Mouse (Mus musculus) embryo, embryonic 11.5 days (tissue): Measurements from ENCODE around the gene Prkch.

Experiments used
- DNase-seq: peaks from one replicate; pipeline ENCODE4 v3.0.0-alpha.2; 2012; ENCODE audit warnings: low read depth, low spot score

Prkch gene

GRCm38 (mm10) chr12:73583318-73583717 lies 1.3 kb upstream of the Prkch start:
- no peak for DNase-seq

DNA sequence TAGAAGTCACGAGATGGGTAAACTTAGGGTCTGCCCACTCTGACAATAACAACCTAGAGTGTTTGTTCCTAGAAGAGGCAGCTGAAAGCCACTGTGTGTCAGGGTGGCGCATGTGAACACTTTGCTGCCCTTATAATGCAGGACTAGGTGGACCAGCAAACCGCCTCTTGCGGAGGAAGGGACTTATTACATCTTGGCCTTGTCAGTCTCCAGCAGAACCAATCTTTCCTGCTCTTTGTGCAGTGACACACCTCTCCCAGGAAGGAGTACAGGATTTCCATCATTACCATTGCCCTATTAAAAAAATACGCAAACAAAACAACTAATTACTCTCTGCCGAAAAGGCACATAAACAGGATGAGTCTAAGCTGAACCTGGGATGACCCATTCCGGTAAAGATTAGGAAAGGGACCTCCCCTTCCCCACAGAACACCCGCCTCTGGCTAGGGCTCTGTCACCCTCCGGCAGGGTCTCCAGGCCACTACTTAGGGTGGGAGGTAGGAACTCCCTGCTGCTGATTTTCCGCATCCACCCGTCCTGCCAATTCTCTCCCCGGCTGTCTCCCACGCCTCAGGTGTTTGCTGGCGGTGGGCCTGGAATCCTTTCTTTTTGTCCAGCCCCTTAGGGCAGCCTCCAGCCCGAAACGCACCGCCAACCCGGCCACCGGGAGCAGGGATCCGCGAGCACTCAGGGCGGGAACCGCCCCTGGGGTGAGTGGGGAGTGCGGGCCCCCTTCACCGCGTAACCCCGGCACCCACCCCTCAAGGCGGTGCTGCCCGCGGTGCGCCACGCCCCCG lies 585 bp upstream of the Prkch start:
- no peak for DNase-seq

DNA sequence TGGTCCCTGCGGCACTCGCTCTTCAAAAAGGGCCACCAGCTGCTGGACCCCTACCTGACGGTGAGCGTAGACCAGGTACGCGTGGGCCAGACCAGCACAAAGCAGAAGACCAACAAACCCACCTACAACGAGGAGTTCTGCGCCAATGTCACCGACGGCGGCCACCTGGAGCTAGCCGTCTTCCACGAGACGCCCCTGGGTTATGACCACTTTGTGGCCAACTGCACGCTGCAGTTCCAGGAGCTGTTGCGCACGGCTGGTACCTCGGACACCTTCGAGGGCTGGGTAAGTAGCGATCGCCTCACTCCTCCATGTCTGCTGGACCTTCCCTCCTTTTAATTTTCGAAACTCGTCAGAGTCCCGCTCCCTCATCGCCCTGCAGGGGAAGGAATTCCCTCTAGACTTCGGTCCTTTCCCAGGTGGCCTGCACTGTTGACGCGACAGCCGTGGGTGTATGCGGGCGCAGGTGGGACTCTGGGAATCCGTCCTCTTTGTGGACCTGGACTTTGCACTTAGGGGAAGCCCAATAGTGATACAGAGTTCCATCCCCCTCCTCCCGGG lies 725 bp downstream of the Prkch start:
- no peak for DNase-seq

DNA sequence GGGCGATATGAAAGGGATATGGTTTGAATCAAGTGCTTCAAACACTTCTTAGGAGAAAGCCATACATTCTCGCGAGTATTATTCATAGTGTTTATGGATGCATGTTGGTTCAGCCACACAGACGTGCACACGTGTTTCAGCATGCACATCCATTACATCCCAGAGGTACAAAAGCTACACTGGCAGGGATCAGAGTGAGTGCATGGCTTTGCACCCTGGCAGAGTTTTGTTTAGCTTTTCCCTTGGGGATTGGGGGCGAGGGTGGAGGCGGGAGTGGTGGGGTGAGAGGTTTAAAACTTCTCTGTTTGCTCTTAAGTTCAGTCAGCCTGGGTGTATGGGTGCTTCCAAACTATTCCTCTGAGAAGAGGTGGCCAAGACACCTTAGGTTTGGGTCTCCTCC lies 1.3 kb downstream of the Prkch start:
- no peak for DNase-seq

DNA sequence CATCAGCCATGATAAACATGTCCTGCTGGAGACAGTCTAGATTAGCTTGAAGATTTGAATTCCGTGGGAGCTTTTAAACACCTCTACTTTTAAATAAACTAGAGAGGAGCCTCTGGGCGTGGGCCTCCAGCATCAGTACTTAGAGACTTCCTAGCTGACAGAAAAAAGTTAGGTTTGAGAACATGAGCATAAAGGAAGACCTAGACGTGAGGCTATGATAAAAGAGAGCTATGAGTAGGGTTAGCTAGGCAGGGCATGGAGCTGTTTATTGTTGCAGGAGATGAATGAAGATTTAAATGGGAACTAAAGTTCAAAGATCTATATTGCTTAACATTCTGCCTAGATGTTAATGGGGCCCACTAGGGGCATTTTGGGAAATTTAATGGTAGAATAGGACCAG lies 2.7 kb downstream of the Prkch start:
- DNase-seq: no peak

- DNase-seq: no peak
Observed at GRCm38 (mm10) chr12:73590627-73591276, 6.2 kb downstream of the Prkch start.

DNA sequence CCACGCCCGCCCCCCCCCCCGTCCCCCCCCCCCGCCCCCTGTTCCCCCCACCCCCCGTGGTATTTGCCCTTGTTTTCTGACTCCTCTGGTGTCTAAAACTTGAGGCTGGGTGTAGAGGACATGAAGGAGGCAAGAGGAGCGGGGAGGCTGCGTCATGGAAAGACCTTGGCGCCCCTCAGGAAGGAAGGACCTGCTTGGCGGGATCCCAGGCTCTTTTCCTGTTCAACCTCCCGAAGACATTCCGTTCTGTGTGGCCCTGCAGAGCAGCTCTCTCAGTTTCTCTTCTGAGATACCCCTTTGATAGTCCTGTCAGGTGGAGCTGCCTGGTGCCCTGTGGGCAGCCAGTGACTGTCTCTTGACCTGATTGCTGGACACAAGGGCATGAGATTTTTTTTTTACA lies 7.0 kb downstream of the Prkch start:
- DNase-seq: no peak

DNA sequence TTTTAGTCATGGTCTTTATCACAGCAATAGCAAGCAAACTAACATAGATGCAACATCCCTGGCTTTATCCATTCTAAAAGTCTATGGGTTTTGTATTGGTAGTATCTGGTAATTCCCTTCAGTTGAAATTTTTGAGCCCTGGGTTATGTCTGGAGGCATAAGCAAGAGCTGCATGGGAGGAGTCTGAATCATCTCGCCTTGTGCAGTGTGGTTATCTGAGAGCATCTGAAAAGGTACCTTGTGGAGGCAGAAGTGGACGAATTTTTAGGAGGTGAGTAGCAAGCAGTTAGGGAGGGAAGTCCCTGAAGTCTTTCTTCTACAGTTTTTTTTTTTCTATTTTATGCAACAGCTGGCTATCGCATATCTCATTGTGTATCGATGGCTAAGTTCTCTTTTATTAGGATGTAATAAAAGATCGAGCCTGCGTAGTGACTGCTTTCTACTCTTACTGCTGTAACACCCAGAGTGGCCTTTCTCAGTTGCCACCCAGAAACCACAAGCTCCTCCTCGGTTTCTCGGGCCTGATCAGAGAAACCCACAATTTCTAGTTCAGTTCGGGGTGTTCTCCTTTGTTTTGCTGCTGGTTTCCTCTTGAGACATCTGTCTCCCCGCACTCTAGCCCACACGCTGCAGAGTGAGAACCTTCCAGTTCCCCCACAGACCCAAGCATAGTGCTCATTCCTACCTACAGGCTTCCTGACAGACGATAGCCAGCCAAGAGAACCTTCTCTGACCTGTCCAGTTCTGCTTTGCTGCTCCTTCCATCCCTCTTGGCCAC lies 8.6 kb downstream of the Prkch start:
- DNase-seq: no peak

DNA sequence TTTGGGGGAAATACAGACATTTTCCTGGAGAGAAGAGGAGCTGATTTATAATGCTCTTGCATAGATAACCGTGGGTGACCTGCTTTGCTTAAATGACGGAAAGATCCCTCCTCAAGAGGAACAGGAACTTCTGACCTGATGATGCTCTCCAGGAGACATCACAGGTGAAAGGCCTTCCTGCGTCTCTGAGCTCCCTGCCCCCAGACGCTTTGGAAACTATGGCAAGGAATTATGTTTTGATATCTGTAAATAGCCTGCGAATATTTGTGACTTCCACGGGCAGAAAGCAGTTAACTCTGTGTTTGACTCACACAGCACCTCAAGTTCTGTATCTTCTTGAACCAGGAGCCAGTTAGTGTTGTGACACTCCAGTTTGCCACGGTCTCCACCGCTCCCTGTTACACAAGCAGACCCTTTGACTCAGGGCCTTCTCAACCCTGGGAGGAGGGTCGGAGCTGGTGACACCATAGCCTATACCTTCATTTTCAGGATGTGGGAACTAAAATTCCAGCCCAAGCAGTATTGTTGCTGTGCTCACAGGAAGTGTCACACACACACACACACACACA lies 9.7 kb downstream of the Prkch start:
- no peak for DNase-seq

DNA sequence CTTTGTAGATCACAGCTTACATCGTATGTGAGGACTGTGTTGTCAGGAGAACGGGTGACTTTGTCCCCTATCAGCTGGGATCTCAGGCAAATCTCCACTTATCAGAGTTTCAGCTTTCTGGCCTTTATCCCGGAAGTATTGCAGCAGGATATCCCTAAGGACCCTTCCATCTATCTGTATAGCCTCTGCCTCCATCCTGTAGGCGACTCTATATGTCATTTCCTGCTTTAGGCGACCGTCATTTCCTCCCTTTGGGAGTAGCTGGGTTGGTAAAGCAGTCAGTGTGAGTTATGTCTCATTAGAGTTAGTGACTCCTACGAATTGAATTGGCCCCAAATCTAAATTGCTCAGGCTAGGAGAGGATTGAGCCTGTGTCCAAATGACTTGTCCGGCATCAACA lies 10.6 kb downstream of the Prkch start:
- no peak for DNase-seq

GRCm38 (mm10) chr12:73598241-73598640 lies 13.6 kb downstream of the Prkch start:
- DNase-seq: no peak

GRCm38 (mm10) chr12:73600457-73600856 lies 15.9 kb downstream of the Prkch start:
- no peak for DNase-seq

DNA sequence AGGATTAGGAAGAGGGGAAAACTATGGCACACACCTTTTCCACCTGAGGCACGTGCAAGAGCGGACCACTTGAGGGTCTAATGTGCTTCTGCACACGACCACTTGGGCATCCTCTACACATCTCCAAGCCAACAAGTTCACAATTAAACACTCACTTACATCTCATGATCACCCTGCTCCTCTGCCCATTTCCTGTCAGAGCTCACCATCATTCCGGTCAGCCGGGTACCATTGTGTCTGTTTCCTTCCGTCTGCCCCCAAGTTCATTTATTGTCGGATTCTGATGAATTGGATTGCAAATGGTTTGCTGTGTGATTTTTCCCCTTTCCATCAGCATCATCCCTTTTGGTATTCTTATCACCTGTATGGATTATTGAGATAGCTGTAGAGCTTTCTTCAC lies 18.4 kb downstream of the Prkch start:
- no peak for DNase-seq

DNA sequence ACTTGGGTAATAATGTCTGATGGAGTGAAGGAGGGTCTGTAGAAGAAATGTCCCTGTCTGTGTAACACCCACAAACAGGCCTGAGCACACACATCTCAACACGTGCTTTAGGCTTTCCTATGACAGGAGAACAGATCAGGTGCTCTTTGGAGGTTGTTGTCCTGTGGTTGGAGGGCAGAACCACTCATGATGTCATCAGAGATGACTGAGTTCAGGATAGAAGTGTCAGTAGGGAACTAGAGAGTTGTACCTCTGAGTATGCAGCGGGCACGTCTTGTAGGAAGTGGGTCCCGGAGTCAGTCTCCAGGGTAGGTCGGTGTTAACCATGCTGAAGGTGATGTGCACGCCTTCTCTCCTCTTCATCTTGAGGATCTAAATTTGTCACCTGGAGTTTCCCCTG lies 19.1 kb downstream of the Prkch start:
- no peak for DNase-seq

DNA sequence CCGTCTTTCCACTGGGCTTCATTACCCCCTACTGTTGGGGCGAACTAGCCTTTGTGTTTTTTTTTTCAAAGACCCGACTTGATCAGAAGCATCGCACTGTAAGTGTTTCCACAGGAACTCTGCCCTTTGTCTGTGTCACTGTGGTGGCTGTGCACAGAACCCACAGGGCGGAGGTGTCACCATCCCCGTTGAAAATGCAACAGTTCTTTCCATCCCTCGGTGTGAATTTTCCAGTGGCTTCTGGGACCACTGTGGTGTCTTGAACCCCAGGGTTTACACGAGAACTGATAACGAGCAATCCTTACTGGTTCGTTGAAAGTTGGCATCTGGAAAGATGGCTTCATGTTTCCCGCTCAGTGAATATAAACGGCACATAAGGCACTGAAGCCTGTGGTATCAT lies 20.2 kb downstream of the Prkch start:
- DNase-seq: no peak

- no peak for DNase-seq
Observed at GRCm38 (mm10) chr12:73605174-73605573, 20.6 kb downstream of the Prkch start.

- no peak for DNase-seq
Observed at GRCm38 (mm10) chr12:73607381-73608064, 22.9 kb downstream of the Prkch start.

DNA sequence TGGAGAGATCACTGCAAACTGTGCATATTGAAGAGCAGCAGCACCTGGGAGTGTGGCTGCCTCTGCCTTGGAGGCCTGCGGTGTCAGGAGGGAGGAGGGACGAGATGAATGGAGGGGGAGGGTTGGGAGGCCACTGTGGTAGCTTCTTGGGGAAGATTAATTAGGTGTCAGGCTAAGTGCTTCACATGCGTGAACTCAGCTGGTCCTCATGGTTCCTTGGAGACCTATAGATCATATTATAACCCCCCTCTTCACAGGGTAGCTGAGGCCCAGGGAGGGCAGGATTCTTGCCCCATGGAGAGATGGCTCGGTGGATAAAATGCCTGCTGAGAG lies 23.4 kb downstream of the Prkch start:
- DNase-seq: peak; percentile 54

DNA sequence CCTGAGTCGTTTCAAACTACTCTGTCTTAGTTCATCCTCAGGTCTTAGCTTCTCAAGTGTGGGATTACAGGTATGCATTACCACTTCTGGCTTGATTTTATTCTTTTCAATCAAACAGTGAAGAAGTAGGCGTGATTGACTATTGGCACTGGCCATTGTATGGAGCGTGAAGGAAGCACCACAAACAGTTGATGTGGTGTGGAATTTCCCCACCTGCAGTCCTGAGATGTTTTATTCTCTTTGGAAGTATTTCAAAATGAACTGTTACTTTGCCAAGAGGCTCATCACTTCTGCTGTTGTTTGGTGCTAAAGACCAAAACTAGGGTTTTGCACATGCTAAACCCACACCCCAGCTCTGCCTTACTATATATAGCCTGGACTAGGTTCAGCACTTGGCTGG lies 24.7 kb downstream of the Prkch start:
- DNase-seq: no peak

- no peak for DNase-seq
Observed at GRCm38 (mm10) chr12:73609676-73610545, 25.3 kb downstream of the Prkch start.
